Mouse (Mus musculus): ENCODE data around the gene Slc29a1. TPM values are rescaled to one million over a fixed set of nuclear protein-coding genes. Genes with fewer than 3 reads are reported as not detected.

Slc29a1 gene
- total RNA-seq, 1 experiment = 321 TPM

GRCm38 (mm10) chr17:45589844-45590243 is 9.6 kb downstream of the Slc29a1 start:
- Histone ChIP-seq H3K9ac (ENCODE audit: insufficient read depth, low read depth, low read length, poor library complexity, severe bottlenecking) (no peak overlapping the region), H3K4me3 (ENCODE audit: insufficient read depth in 1 of 2, low read depth in 1 of 2, low read length in 2 of 2, poor library complexity in 1 of 2, severe bottlenecking in 1 of 2) (no peak overlapping the region), H3K4me1 (ENCODE audit: control insufficient read depth in 2 of 2, insufficient read depth in 2 of 2, low read length in 2 of 2, poor library complexity in 1 of 2) (peaks cover 7 to 35% of the 10 kb centered on the region in 2 experiments), H3K9me3 (ENCODE audit: control insufficient read depth, insufficient read depth, low read depth, low read length) (no peaks in the 10 kb centered on the region), H3K27ac (ENCODE audit: insufficient read depth, low read depth, low read length, poor library complexity, severe bottlenecking) (no peak overlapping the region), H3K36me3 (ENCODE audit: control insufficient read depth, insufficient read depth, low read length, poor library complexity, severe bottlenecking) (peaks cover 68% of the 10 kb centered on the region)
- TF ChIP-seq CHD2 (IDR thresholded peaks at IDR 0.05; ENCODE audit: low read depth, low read length) (no peak), ZC3H11A (IDR thresholded peaks at IDR 0.05; ENCODE audit: borderline replicate concordance, low read depth, low read length) (no peak), HCFC1 (IDR thresholded peaks at IDR 0.05; ENCODE audit: borderline replicate concordance, insufficient read depth, low read length) (no peak), MAFK (IDR thresholded peaks at IDR 0.05; ENCODE audit: insufficient read depth, low read depth, low read length) (no peak), ZNF384 (IDR thresholded peaks at IDR 0.05; ENCODE audit: low read depth, low read length) (no peak)
- in situ Hi-C loops (cut with MboI; ENCODE audit: low sequenced_read_pairs in 2 of 2, unreplicated experiment in 2 of 2) = loop anchor here in 1 of 2 experiments (5.0 kb wide), 1 partner anchor 37 kb away; no protein-coding TSS in a partner anchor
- DNase-seq (ENCODE audit: low read depth, low spot score) = no peak

- Histone ChIP-seq H3K9me3 (ENCODE audit: control insufficient read depth, insufficient read depth, low read depth, low read length) (no peaks in the 10 kb centered on the region), H3K4me3 (ENCODE audit: insufficient read depth in 1 of 2, low read depth in 1 of 2, low read length in 2 of 2, poor library complexity in 1 of 2, severe bottlenecking in 1 of 2) (no peak overlapping the region), H3K4me1 (ENCODE audit: control insufficient read depth in 2 of 2, insufficient read depth in 2 of 2, low read length in 2 of 2, poor library complexity in 1 of 2) (peaks cover 7 to 37% of the 10 kb centered on the region in 2 experiments), H3K36me3 (ENCODE audit: control insufficient read depth, insufficient read depth, low read length, poor library complexity, severe bottlenecking) (peaks cover 70% of the 10 kb centered on the region), H3K27ac (ENCODE audit: insufficient read depth, low read depth, low read length, poor library complexity, severe bottlenecking) (no peak overlapping the region), H3K9ac (ENCODE audit: insufficient read depth, low read depth, low read length, poor library complexity, severe bottlenecking) (no peak overlapping the region)
- no peak for TF ChIP-seq ZNF384 (IDR thresholded peaks at IDR 0.05; ENCODE audit: low read depth, low read length)
- TF ChIP-seq CHD2 (IDR thresholded peaks at IDR 0.05; ENCODE audit: low read depth, low read length) = no peak
- no peak for TF ChIP-seq MAFK (IDR thresholded peaks at IDR 0.05; ENCODE audit: insufficient read depth, low read depth, low read length)
- no peak for TF ChIP-seq ZC3H11A (IDR thresholded peaks at IDR 0.05; ENCODE audit: borderline replicate concordance, low read depth, low read length)
- TF ChIP-seq HCFC1 (IDR thresholded peaks at IDR 0.05; ENCODE audit: borderline replicate concordance, insufficient read depth, low read length) = no peak
- in situ Hi-C loops (cut with MboI; ENCODE audit: low sequenced_read_pairs in 2 of 2, unreplicated experiment in 2 of 2) = loop anchor here in 1 of 2 experiments (5.0 kb wide), 1 partner anchor 38 kb away; no protein-coding TSS in a partner anchor
- DNase-seq (ENCODE audit: low read depth, low spot score) = no peak
Observed at GRCm38 (mm10) chr17:45589236-45589635, 10.2 kb downstream of the Slc29a1 start.

- Histone ChIP-seq H3K27ac (ENCODE audit: insufficient read depth, low read depth, low read length, poor library complexity, severe bottlenecking) (no peak overlapping the region), H3K4me3 (ENCODE audit: insufficient read depth in 1 of 2, low read depth in 1 of 2, low read length in 2 of 2, poor library complexity in 1 of 2, severe bottlenecking in 1 of 2) (no peak overlapping the region), H3K9ac (ENCODE audit: insufficient read depth, low read depth, low read length, poor library complexity, severe bottlenecking) (no peak overlapping the region), H3K9me3 (ENCODE audit: control insufficient read depth, insufficient read depth, low read depth, low read length) (no peaks in the 10 kb centered on the region), H3K36me3 (ENCODE audit: control insufficient read depth, insufficient read depth, low read length, poor library complexity, severe bottlenecking) (peaks cover 70% of the 10 kb centered on the region), H3K4me1 (ENCODE audit: control insufficient read depth in 2 of 2, insufficient read depth in 2 of 2, low read length in 2 of 2, poor library complexity in 1 of 2) (peaks cover 10 to 38% of the 10 kb centered on the region in 2 experiments)
- DNase-seq (ENCODE audit: low read depth, low spot score) = no peak
- TF ChIP-seq CHD2 (IDR thresholded peaks at IDR 0.05; ENCODE audit: low read depth, low read length) = no peak
- TF ChIP-seq HCFC1 (IDR thresholded peaks at IDR 0.05; ENCODE audit: borderline replicate concordance, insufficient read depth, low read length) = no peak
- TF ChIP-seq ZNF384 (IDR thresholded peaks at IDR 0.05; ENCODE audit: low read depth, low read length) = no peak
- TF ChIP-seq ZC3H11A (IDR thresholded peaks at IDR 0.05; ENCODE audit: borderline replicate concordance, low read depth, low read length) = no peak
- TF ChIP-seq MAFK (IDR thresholded peaks at IDR 0.05; ENCODE audit: insufficient read depth, low read depth, low read length) = no peak
- in situ Hi-C loops (cut with MboI; ENCODE audit: low sequenced_read_pairs in 2 of 2, unreplicated experiment in 2 of 2) = loop anchor here in 1 of 2 experiments (5.0 kb wide), 1 partner anchor 39 kb away; no protein-coding TSS in a partner anchor
Observed at GRCm38 (mm10) chr17:45588370-45588769, 11.0 kb downstream of the Slc29a1 start.

GRCm38 (mm10) chr17:45586449-45586837 is 13.0 kb downstream of the Slc29a1 start:
- in situ Hi-C loops (cut with MboI; ENCODE audit: low sequenced_read_pairs in 2 of 2, unreplicated experiment in 2 of 2) = loop anchor here in 1 of 2 experiments (5.0 kb wide), 1 partner anchor 41 kb away; no protein-coding TSS in a partner anchor
- H3K9me3 ChIP-seq (ENCODE audit: control insufficient read depth, insufficient read depth, low read depth, low read length) = no peaks in the 10 kb centered on the region
- no peak for DNase-seq (ENCODE audit: low read depth, low spot score)
- peak overlapping the region in 1 of 2 experiments; percentile 37; a peak in 2 of 4 replicates for H3K4me3 ChIP-seq (ENCODE audit: insufficient read depth in 1 of 2, low read depth in 1 of 2, low read length in 2 of 2, poor library complexity in 1 of 2, severe bottlenecking in 1 of 2)
- H3K36me3 ChIP-seq (ENCODE audit: control insufficient read depth, insufficient read depth, low read length, poor library complexity, severe bottlenecking) = peaks cover 60% of the 10 kb centered on the region
- no peak overlapping the region; the same call in 1 of the 2 replicates for H3K9ac ChIP-seq (ENCODE audit: insufficient read depth, low read depth, low read length, poor library complexity, severe bottlenecking)
- TF ChIP-seq HCFC1 (IDR thresholded peaks at IDR 0.05; ENCODE audit: borderline replicate concordance, insufficient read depth, low read length) = peak; percentile 61; the same call in 1 of the 2 replicates
- peak; percentile 59; the same call in 1 of the 2 replicates for TF ChIP-seq ZC3H11A (IDR thresholded peaks at IDR 0.05; ENCODE audit: borderline replicate concordance, low read depth, low read length)
- no peak for TF ChIP-seq ZNF384 (IDR thresholded peaks at IDR 0.05; ENCODE audit: low read depth, low read length)
- peak overlapping the region; percentile 56; the same call in 1 of the 2 replicates for H3K27ac ChIP-seq (ENCODE audit: insufficient read depth, low read depth, low read length, poor library complexity, severe bottlenecking)
- H3K4me1 ChIP-seq (ENCODE audit: control insufficient read depth in 2 of 2, insufficient read depth in 2 of 2, low read length in 2 of 2, poor library complexity in 1 of 2) = peaks cover 7 to 35% of the 10 kb centered on the region in 2 experiments

Measured in ES-E14 (cell line).